Mouse (Mus musculus) heart, adult 2 months (tissue): ENCODE results near the gene Sptbn4.

Experiments
- CTCF ChIP-seq: fragments of 200-600 bp; IDR thresholded peaks from 2 replicates; pipeline ENCODE4 v1.8.1; 2022; ENCODE audit warnings: antibody characterized with exemption, mild to moderate bottlenecking, moderate library complexity
- EP300 ChIP-seq: fragments of 200-500 bp; IDR thresholded peaks from 2 replicates; pipeline ENCODE4 v1.6.1; 2011; ENCODE audit warnings: low read depth, low read length, control low read depth; ENCODE audit not compliant: insufficient read depth

DNA sequence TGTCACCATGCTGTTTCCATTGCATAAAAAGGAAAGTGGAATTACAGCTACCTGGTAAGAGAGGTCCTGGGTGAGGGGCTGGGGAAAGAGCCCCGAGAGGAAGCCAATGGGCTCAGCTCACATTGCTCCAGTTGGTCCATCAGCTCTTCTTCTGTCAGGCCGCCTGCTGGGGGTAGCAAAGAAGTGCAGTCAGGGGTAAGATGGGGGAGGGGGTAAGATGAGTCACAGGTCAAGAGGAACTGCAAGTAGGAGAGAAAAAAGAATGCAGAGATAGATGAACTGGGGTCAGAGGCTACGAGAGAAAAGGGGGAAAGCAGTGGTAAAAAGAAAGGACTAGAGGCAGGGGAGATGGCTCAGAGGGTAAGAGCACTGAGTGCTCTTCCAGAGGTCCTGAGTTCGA, 104.9 kb downstream of the Sptbn4 start:
- TF ChIP-seq EP300 (no peak), CTCF (no peak)
